Mouse (Mus musculus): Measurements from ENCODE around the gene Olfr1416.

Olfr1416 gene

DNA sequence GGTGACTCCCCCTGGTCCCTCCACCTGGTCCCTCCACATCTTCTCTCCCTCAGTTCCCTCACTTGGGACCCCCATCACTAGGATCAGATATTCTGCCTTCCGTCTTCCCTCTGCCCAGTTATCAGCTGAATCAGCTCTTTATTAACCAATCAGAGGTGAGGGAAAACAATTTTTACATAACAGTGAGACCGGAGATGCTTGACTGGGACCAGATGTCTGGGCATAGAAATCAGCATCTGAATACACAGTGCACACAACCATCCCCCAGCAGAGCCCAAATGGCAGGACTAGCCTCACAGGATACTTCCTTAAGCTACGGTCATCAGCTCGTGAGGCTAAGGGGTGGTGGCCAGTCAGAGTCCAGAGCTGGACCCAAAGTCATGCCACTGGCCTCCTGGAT lies 52.8 kb downstream of the Olfr1416 start:
- DNase-seq (ENCODE audit: low read depth, low spot score) = no peak

DNA sequence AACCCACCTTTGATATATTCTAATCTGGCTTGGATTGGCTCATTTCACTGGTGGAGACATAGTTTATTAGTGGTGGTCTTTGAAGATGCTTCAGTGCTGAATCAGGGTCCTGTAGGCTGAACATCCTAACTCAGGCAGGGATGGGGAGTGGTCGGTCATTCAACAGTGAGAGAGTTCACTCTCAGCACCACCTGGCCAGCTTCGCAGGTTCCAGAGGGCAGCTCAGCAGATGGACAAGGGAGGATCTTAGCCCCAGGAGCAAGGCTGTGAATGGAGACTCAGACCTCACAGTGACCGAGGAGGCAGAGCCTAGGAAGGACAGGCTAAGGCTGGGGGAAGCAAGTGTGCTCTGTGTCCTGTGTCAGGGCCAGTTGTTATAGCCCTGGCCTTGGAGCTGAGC lies 53.5 kb downstream of the Olfr1416 start:
- no peak for DNase-seq (ENCODE audit: low read depth, low spot score)

DNA sequence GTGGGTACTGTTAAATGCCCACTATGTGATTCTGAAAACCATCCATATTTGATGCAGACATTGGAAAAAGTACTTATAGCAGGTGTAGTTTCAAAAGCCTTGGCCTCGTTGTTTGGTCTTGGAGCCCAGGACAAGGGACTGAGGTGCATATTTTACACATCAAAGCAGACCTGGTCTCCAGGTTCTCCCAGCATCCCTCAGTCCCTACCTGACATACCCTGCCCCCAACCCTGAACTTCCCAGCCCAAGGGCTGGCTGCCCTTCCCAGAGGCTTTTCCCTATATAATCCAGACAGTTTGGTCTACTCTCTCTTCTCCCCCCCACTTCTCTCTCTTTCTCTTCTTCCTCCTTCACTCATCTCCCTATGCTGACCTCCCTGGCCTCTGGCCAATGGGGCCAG lies 53.9 kb downstream of the Olfr1416 start:
- no peak for DNase-seq (ENCODE audit: low read depth, low spot score)
